Mouse (Mus musculus): ENCODE data around the gene Gm49358.

GRCm38 (mm10) chr10:86769216-86769615, 5.4 kb downstream of the Gm49358 start:
- TF ChIP-seq CTCF (IDR thresholded peaks at IDR 0.05; ENCODE audit: borderline replicate concordance, insufficient read depth, low read length) (no peak), POLR2A (IDR thresholded peaks at IDR 0.05; ENCODE audit: low read depth, low read length) (no peak)
